In genomic region chr19:46591575-46591974, GRCm38 (mm10) we compare ENCODE assay signal across 17 mouse cellular contexts.
"Had no signal": no experiment of that assay in that cellular context is flagged by ENCODE, and none has a peak within 500 bp of the region (broad histone marks: within the 10 kb centered on the region; RNA-seq: fewer than 3 reads in every experiment).

No protein-coding gene starts in this region.

- H3K9ac ChIP-seq: neural tube, embryonic 12.5 days; neural tube, embryonic 13.5 days; neural tube, embryonic 15.5 days; stomach, embryonic 15.5 days had no signal

- H3K27ac ChIP-seq: neural tube, embryonic 12.5 days; neural tube, embryonic 13.5 days; neural tube, embryonic 15.5 days; stomach, embryonic 15.5 days; stomach, postnatal 0 days had no signal

- H3K9me3 ChIP-seq: neural tube, embryonic 12.5 days; neural tube, embryonic 13.5 days; neural tube, embryonic 15.5 days; stomach, embryonic 15.5 days had no signal

- DNase-seq: retina, postnatal 1 day; right cerebral cortex, adult 18-20 months; right cerebral cortex, postnatal 14 days; right cerebral cortex, postnatal 25 days; right cerebral cortex, postnatal 4 days; spleen, adult 18-20 months; thymus, adult 18-20 months; thymus, adult 2 months; thymus, postnatal 14 days; thymus, postnatal 25 days; thymus, postnatal 36 days; thymus, postnatal 4 days had no signal

- H3K27me3 ChIP-seq: neural tube, embryonic 12.5 days; neural tube, embryonic 13.5 days; neural tube, embryonic 15.5 days; stomach, embryonic 15.5 days had no signal

- H3K4me1 ChIP-seq: neural tube, embryonic 12.5 days; neural tube, embryonic 13.5 days; neural tube, embryonic 15.5 days; stomach, embryonic 15.5 days had no signal

- H3K4me3 ChIP-seq: neural tube, embryonic 12.5 days; neural tube, embryonic 13.5 days; neural tube, embryonic 15.5 days; stomach, embryonic 15.5 days had no signal

- H3K4me2 ChIP-seq: neural tube, embryonic 12.5 days; neural tube, embryonic 13.5 days; neural tube, embryonic 15.5 days; stomach, embryonic 15.5 days had no signal
